Mouse (Mus musculus) inflammation-experienced regulatory T-cells, adult 6 months (primary cell): ENCODE measurements around the gene Gm11042. TPM values are rescaled to one million over a fixed set of nuclear protein-coding genes. Genes with fewer than 3 reads are reported as not detected.

Source experiments
- ATAC-seq: one replicate; pipeline ENCODE4 v1.8.0; 2017
- polyA plus RNA-seq, 3 experiments: library from polyadenylated mRNA; unstranded; fragments of 100-300 nt; shearing (Covaris generic); gene quantifications; one replicate each; pipeline ENCODE4 v1.2.1; 2017

Gm11042 gene
- polyA plus RNA-seq: not detected

DNA sequence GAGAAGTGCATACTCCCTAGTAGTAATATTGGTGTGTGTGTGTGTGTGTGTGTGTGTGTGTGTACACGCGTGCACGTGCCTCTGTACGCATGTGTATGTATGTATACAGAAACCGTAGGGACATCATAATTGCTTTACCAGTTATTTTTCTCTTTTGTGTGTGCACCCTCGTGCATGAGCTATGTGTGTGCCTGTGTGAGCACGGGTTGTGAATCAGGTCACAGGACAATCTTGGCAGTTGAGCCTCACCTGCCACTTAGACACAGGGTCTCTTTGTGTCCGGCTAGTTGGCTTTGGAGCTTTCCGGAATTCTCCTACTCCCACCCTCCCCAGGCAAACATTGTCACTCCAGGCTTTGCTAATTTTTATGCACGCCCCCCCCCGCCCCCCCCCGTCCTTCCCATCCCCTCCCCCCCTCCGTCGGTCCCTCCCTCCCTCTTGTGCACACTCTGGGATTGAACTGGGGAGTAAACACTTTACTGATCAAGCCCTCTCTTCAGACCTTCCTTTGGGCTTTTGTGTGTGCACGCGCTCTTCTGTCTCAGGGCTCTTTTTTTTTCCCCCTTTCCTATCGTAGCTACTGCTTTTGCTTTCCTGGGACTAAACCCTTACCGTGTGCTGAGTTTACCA is at the start of gene Gm11042:
Gm11042 (minus strand) TSS at position 51 of the 630 bp plus-strand sequence.
- no peak for ATAC-seq

GRCm38 (mm10) chr12:74364477-74364876 is 48.3 kb upstream of the Gm11042 start:
- ATAC-seq: no peak

DNA sequence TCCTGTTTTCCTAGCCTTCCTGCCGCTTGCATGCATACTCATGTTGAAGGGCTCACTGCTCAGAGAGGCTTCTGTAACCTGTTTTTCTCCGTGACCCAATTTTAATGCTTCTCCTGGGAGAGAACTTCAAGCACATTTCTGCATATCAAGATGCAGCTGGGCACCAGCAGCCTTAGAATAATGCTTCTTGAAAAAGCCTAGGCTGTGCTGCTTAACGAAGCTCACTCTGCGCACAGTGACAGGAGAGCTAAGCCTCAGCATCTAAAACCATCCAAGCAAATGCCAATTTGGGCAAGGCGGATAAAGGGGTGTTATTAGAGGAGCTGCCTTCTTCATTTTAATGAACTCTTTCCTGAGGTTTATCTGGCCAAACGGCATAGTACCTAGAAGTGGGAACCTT is 46.9 kb upstream of the Gm11042 start:
- no peak for ATAC-seq

DNA sequence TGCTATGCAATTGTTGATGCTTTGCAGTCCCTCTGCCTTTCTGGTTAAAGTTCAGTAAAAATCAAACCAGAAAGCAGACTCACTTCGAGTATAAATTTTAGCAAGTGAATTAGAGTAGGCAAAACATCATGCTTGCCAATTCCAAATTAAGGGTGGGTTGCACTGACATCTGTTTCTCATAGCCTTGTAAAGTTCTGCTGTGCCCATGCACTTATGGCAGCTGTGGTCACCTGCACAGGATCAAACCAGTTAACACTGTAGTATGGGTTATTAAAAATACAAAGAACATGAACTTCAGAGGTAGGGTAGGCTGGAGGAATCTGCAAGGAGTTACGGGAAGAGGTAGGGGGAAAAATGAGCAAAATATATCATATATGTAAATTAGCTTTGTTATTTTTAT is 46.3 kb upstream of the Gm11042 start:
- ATAC-seq: no peak

DNA sequence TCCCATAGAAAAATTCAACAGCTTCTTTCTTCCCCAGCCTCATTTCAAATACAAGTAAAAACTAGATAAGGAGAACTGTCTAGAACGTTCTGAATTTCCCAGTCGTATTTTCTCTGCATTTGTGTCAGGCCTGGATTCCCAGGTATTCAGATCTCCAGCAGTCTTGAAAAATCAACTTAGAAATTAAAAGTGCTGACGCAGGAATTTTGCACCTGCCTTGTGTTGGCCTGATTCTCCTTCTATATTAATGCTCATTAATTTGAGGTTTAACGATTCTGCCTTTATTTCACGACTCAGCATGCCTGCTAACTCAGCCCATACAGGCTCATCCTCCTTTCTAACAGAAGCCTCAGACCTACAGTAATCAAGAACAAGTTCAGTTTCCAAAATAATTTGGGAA is 43.6 kb upstream of the Gm11042 start:
- ATAC-seq: no peak

- no peak for ATAC-seq
Observed at GRCm38 (mm10) chr12:74357806-74358205, 41.6 kb upstream of the Gm11042 start.

- ATAC-seq: no peak
Observed at GRCm38 (mm10) chr12:74342720-74343119, 26.5 kb upstream of the Gm11042 start.

DNA sequence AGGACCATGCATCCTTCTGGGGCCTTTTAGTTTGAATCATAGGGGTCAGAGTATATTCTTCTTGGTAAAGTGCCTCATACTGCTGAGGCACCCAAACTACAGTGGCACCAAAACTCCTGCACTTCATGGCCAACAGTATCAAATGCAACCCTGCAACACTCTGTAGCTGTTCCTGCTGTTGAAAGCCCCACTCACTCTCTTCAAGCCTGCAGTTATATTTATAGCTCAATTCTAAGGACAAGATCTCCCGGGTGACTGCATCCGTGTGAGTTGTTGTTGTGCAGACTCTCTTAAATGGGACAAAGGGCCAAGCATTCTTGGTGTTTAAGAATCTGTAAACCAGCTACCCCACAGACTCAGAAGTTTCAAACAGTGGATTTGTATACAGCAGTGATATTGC is 23.9 kb upstream of the Gm11042 start:
- ATAC-seq: no peak

DNA sequence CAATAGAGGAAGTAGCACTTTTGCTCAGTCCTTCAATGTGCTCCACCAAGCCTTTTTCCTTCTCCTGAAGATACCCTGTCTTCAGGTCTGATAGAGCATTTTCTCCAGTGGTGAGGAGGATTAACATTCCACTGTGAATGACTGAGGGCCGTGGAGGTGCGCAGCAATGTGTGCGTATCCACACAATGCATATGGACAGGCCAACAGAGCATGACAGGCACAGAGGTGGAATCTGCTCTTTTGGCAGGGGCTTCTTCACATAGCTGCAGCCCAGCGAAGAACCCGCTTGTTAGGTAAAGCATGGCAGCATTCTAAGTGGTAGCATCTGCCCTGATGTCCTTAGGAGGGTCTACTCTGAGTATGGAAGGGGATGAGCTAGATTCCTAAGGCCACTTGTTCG is 17.5 kb upstream of the Gm11042 start:
- no peak for ATAC-seq

DNA sequence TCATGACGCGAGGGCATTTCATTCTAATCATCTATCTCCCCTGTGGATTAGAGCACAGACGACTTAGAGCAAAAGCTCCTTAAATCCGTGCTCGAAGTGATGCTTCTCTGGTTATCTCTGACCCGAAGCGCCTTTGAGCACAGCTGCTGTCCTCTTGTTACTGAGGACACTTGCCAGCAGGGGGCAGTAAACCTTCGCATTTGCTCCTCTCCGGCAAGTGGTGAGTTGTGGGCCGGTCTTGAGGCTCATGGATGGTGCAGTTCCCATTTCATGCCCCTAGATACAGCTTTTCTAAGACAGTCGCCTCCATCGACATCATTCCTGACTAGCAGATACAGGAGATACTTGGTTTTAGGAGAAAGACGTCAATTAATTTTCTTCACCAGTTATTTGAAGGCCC is 16.8 kb upstream of the Gm11042 start:
- no peak for ATAC-seq

DNA sequence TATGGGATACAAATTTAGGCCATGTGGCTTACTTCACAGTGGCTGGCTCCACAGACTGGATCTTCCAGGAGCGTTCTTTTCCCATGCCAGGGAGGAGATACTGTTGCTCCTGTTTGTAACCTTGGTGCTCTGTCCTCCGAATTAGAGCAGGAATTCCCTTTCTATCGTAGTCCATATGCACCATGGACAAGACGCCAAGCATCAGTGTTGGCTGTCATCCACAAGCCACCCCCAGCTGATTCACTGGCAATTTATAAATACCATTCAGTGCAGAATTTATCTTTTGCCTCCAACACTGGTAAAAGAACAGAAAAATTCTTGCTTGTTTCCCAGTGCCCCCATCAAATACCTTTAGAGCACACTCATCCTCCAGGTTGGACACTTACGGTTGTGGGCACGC is 13.6 kb upstream of the Gm11042 start:
- no peak for ATAC-seq

GRCm38 (mm10) chr12:74326644-74327043 is 10.4 kb upstream of the Gm11042 start:
- ATAC-seq: no peak

- ATAC-seq: no peak
Observed at GRCm38 (mm10) chr12:74321981-74322380, 5.8 kb upstream of the Gm11042 start.

GRCm38 (mm10) chr12:74320318-74320717 is 4.1 kb upstream of the Gm11042 start:
- ATAC-seq: no peak

DNA sequence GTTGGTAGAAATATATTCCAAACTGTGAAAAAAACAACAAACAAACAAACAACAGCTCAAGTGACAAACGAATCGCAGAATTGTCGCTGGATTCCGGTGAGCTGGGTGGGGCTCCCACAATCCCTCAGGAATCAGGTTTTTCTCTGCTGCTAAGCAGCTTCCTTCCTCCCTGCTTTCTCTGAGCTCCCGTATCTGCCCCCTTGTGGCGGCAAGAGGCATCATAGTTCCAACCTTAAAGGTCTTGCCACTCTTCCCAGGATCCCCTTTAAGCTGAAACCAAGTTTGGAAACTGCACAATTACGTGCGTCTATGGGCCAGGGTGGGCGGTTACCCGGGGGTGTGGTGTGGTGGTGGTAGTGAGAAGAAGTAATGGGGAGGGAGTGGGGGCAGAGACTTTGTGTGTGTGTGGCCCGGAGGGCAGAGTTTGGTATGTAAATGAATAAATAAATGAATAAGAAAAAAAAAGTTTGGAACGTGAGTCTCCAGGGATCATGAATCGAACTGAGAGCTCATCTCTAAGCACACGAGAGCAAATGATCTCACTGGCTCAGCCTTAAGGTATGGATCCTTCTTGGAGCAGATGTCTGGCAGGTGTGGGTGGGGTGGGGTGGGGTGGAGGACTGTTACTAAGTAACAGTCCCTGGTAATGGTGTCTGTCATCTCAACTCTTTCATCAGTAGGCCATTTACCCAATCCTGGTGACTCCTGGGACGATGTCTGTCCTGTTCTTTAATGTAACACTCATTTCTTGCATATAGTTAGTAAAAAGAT is 980 bp upstream of the Gm11042 start:
- no peak for ATAC-seq

DNA sequence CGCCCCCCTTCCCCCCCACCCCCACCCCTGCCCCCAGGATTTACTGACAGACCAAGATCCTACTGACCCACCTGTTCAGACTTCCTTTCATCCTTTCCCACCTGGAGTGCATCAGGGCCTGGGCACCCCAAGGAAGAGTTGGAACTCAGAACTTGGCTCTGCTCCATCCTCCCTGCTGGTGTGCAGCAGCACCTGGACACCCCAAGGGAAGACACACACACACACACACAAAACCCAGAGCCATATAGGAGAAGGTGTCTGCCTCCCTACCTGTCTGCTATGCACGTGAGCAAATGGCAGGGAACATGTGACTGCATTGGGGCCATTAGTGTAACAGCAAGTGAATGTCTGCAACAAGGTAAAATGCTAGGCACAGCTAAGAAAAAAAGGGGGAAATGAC is 973 bp downstream of the Gm11042 start:
- no peak for ATAC-seq

DNA sequence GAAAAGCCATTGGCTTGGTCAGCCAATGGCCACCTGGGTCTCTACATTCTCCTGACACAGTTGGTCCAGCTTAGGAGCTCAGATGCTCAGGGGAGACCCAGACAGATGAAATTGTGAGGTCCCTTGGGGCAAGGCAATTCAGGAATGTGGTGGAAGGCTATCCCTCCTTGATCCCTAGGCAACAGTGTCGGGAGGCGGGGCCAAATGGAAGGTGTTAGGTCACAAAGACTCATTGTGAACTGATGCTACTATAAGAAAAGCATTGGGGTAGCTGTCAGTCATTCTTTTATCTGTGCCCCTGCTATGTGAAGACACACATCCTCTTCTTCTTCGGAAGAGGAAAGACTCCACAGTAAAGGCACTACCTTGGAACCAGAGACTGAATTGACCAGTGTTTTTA is 3.6 kb downstream of the Gm11042 start:
- ATAC-seq: no peak

DNA sequence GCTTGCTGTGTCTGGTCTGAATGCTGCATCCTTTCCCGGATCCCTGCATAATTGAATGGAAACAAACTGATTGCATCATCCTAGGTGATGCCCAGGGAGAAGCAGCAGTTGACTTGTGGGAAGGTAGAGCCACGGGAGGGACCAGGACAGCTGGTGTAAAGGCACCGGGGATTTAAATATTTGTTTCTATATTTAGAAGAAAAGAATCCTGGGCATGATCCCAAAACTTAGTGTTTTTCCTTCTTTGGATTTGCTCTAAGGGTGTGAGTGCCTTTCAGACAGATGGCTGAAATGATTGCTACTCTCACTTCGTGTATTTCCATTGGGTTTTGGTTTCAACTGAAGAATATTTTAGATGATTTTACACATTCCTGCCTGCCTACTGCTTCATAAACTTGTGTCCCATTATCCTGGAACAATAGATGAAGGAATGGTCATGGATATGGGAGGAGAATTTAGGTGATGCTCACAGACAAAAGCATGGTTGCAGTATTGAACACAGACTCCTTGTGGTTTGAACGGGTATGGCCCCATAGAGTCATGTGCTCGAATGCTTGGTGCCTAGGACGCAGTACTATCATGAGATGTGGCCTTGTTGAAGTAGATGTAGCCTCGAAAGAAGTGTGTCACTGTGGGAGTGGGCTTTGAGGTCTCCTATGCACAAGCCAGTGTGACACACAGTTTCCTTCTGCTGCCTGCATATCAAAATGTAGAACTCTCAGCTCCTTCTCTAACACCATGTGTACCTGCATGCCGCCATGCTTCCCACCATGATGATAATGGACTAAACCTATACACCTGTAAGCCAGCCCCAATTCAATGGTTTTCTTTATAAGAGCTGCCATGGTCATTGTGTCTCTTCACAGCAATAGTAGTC is 12.5 kb downstream of the Gm11042 start:
- ATAC-seq: no peak

GRCm38 (mm10) chr12:74301559-74301958 is 14.6 kb downstream of the Gm11042 start:
- no peak for ATAC-seq

- ATAC-seq: no peak
Observed at GRCm38 (mm10) chr12:74296374-74296773, 19.8 kb downstream of the Gm11042 start.

- ATAC-seq: no peak
Observed at GRCm38 (mm10) chr12:74293624-74294023, 22.6 kb downstream of the Gm11042 start.

GRCm38 (mm10) chr12:74290983-74291382 is 25.2 kb downstream of the Gm11042 start:
- ATAC-seq: no peak

DNA sequence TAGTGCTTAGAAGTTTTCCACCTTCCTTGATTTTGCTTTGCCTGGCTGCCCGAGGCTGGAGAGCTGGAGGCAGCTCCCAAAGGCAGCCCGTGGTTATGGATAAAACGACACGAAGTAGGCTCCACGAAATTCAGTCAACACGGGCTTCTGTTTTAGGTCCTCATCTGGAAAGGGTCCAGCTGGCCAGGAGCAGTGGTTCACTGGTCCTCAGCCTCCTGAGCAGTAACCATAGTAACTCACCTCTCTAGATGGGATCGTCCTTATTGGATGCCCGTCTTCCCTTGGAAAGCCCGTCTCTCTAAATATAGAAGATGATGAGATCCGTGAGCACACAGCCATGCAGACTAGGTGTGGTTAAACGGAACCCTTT is 31.5 kb downstream of the Gm11042 start:
- no peak for ATAC-seq
